Mouse (Mus musculus) embryonic facial prominence, embryonic 15.5 days (tissue): ENCODE measurements around the gene Gpr45. TPM values are rescaled to one million over a fixed set of nuclear protein-coding genes. Genes with fewer than 3 reads are reported as not detected.
"Not testable (repeated sequence)": the region's sequence is repeated elsewhere in the genome, so short reads cannot be mapped to it uniquely, and the experiment has no call there.

Source experiments
- ATAC-seq: fragments of 200-750 bp; cut with Nextera tagmentation; 2 replicates; pipeline ENCODE4 v1.8.0; 2017; ENCODE audit warnings: low read depth, moderate TSS enrichment; ENCODE audit not compliant: insufficient number of reproducible peaks, low FRiP score, low TSS enrichment
- H3K27ac ChIP-seq: fragments of 300-500 bp; sonication (generic); replicated peaks from 2 replicates; pipeline ENCODE4 v1.5.1; 2015; ENCODE audit warnings: mild to moderate bottlenecking, inconsistent platforms
- H3K27me3 ChIP-seq: fragments of 300-500 bp; sonication (generic); 2 replicates; pipeline ENCODE4 v1.6.1; 2015; ENCODE audit warnings: inconsistent platforms
- H3K36me3 ChIP-seq: fragments of 300-500 bp; sonication (generic); 2 replicates; pipeline ENCODE4 v1.6.1; 2015; ENCODE audit warnings: mild to moderate bottlenecking, inconsistent platforms
- H3K4me1 ChIP-seq: fragments of 300-500 bp; sonication (generic); 2 replicates; pipeline ENCODE4 v1.6.1; 2015; ENCODE audit warnings: inconsistent platforms
- H3K4me2 ChIP-seq: fragments of 300-500 bp; sonication (generic); replicated peaks from 2 replicates; pipeline ENCODE4 v1.6.1; 2015; ENCODE audit warnings: mild to moderate bottlenecking, inconsistent platforms
- H3K4me3 ChIP-seq: fragments of 300-500 bp; sonication (generic); replicated peaks from 2 replicates; pipeline ENCODE4 v1.5.1; 2015; ENCODE audit warnings: mild to moderate bottlenecking, inconsistent platforms
- H3K9ac ChIP-seq: fragments of 300-500 bp; sonication (generic); 2 replicates; pipeline ENCODE4 v1.6.1; 2015; ENCODE audit warnings: inconsistent platforms
- H3K9me3 ChIP-seq: fragments of 300-500 bp; sonication (generic); replicated peaks from 2 replicates; pipeline ENCODE4 v1.6.1; 2016; ENCODE audit warnings: inconsistent platforms
- WGBS: fragments of 180-500 bp; shearing (Covaris S2); methylation state at CpG from one replicate; pipeline ENCODE4 v1.1.7; 2015; 5-methylcytosine and 5-hydroxymethylcytosine counted together
- polyA plus RNA-seq: library from polyadenylated mRNA; unstranded; fragments of >200 nt; fragmentation: Nextera tagmentation; extraction: Ambion mirVana; gene quantifications from 2 replicates; pipeline ENCODE4 v1.2.1, GENCODE M21; 2015

Gene Gpr45
- polyA plus RNA-seq, 1 experiment from 2014 or later = 8.0 TPM

DNA sequence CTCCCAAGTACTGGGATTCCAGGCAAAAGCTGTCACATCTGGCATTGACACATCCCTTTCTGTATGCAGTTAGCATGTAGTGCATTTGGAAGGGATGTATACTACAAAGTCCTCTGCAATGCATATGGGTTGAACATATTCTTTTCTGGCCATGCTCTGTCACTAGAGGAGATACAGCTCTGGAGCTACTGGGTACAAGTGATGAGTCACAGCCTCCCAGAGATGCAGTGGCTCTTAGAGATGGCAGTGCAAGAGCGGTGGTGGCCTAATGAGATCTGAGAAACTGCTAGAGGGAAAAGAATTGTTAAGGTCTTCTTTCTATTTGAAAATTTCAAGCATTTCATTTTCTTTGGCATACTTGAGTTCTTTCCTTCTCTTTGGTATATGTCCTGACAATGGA, 4.2 kb downstream of the Gpr45 start:
- Histone ChIP-seq H3K4me2 (no peak overlapping the region), H3K9ac (no peak overlapping the region), H3K27ac (no peak overlapping the region), H3K9me3 (no peaks in the 10 kb centered on the region), H3K36me3 (no peaks in the 10 kb centered on the region), H3K4me1 (0 out of 2 replicates have a peak, but pooled peaks cover 5% of the 10 kb centered on the region), H3K27me3 (no peaks in the 10 kb centered on the region), H3K4me3 (no peak overlapping the region)
- 91% methylated on average over 1 of the region's 1 CpGs for WGBS
- no peak for ATAC-seq

GRCm38 (mm10) chr1:42983082-42983771, 30.6 kb downstream of the Gpr45 start:
- no peak overlapping the region for H3K4me2 ChIP-seq
- no peak overlapping the region for H3K27ac ChIP-seq
- no peak overlapping the region for H3K4me3 ChIP-seq
- ATAC-seq = no peak
- H3K27me3 ChIP-seq = no peaks in the 10 kb centered on the region
- 74% methylated on average over 8 of the region's 8 CpGs for WGBS
- no peaks in the 10 kb centered on the region for H3K4me1 ChIP-seq
- no peaks in the 10 kb centered on the region for H3K36me3 ChIP-seq
- 0 out of 2 replicates have a peak, but pooled peaks cover 3% of the 10 kb centered on the region for H3K9me3 ChIP-seq
- no peak overlapping the region for H3K9ac ChIP-seq

GRCm38 (mm10) chr1:42984119-42984518, 31.4 kb downstream of the Gpr45 start:
- H3K27me3 ChIP-seq = no peaks in the 10 kb centered on the region
- H3K36me3 ChIP-seq = no peaks in the 10 kb centered on the region
- no peaks in the 10 kb centered on the region for H3K4me1 ChIP-seq
- 0 out of 2 replicates have a peak, but pooled peaks cover 3% of the 10 kb centered on the region for H3K9me3 ChIP-seq
- H3K9ac ChIP-seq = no peak overlapping the region
- no peak overlapping the region for H3K4me3 ChIP-seq
- no peak for ATAC-seq
- H3K27ac ChIP-seq = no peak overlapping the region
- H3K4me2 ChIP-seq = no peak overlapping the region
- WGBS = 73% methylated on average over 3 of the region's 3 CpGs

DNA sequence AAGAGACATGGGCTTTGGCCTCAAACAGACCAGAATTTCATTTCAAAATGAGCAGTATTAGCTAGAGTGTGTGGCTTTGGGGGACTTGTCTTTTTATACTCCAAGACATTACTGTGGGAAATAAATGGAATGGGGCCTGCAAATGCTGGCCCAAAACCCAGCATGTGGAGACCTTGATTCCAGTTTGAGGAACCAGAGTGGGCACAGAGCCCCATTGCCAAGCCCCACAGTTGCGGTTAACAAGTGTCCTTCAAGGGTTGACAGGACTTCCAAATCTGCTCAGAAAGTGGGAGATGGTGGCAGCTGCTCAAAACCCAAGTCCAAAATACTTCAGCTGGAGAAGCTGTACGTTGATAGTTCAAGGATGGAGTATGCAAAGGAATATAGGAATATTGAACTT, 36.3 kb downstream of the Gpr45 start:
- no peaks in the 10 kb centered on the region for H3K27me3 ChIP-seq
- H3K9me3 ChIP-seq = 0 out of 2 replicates have a peak, but pooled peaks cover 3% of the 10 kb centered on the region
- WGBS = 83% methylated on average over 2 of the region's 2 CpGs
- no peak overlapping the region for H3K4me2 ChIP-seq
- ATAC-seq = no peak
- no peak overlapping the region for H3K9ac ChIP-seq
- H3K36me3 ChIP-seq = no peaks in the 10 kb centered on the region
- H3K27ac ChIP-seq = no peak overlapping the region
- no peak overlapping the region for H3K4me3 ChIP-seq
- no peaks in the 10 kb centered on the region for H3K4me1 ChIP-seq

DNA sequence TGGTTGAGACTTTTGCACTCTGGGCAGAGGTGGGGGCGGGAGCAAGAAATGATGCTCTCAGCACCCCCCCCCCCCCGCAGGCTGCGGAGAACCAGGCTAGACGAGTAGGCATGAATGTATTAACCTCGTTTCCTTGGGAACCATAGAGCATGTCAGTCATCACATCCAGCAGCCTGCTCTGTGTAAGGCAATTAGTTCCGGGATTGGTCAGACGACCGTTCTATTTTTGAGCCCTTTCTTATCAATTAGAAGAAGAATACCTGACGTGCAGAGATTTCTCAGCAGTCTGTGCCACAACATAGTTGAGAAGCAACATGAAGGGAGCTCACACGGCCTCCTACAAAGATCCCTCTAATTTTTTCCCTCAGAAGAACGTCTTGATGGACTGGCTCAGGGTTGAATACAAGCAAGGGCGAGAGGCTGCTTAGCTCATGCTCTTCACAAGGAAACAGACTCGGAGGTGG, 53.4 kb downstream of the Gpr45 start:
- Histone ChIP-seq H3K4me1 (no peaks in the 10 kb centered on the region), H3K36me3 (no peaks in the 10 kb centered on the region), H3K9me3 (no peaks in the 10 kb centered on the region), H3K4me3 (no peak overlapping the region), H3K27ac (no peak overlapping the region), H3K9ac (no peak overlapping the region), H3K27me3 (no peaks in the 10 kb centered on the region), H3K4me2 (no peak overlapping the region)
- 31% methylated on average over 13 of the region's 13 CpGs for WGBS
- ATAC-seq = no peak

- 76% methylated on average over 4 of the region's 4 CpGs for WGBS
- Histone ChIP-seq H3K4me1 (no peaks in the 10 kb centered on the region), H3K4me2 (no peak overlapping the region), H3K27me3 (no peaks in the 10 kb centered on the region), H3K9ac (no peak overlapping the region), H3K9me3 (no peaks in the 10 kb centered on the region), H3K27ac (no peak overlapping the region), H3K4me3 (no peak overlapping the region), H3K36me3 (no peaks in the 10 kb centered on the region)
- ATAC-seq = no peak
These were observed 53.9 kb downstream of the Gpr45 start for GRCm38 (mm10) chr1:43006524-43006923.

- no peaks in the 10 kb centered on the region for H3K27me3 ChIP-seq
- no peaks in the 10 kb centered on the region for H3K4me1 ChIP-seq
- no peak overlapping the region for H3K4me2 ChIP-seq
- 32% methylated on average over 4 of the region's 4 CpGs for WGBS
- H3K9me3 ChIP-seq = no peaks in the 10 kb centered on the region
- no peak overlapping the region for H3K4me3 ChIP-seq
- no peak overlapping the region for H3K27ac ChIP-seq
- H3K36me3 ChIP-seq = no peaks in the 10 kb centered on the region
- no peak overlapping the region for H3K9ac ChIP-seq
- ATAC-seq = no peak
These were observed 57.8 kb downstream of the Gpr45 start for GRCm38 (mm10) chr1:43010461-43010860.

GRCm38 (mm10) chr1:43015153-43015685, 62.5 kb downstream of the Gpr45 start:
- not testable (repeated sequence) for H3K4me2 ChIP-seq, H3K9me3 ChIP-seq, H3K27me3 ChIP-seq, H3K9ac ChIP-seq, H3K36me3 ChIP-seq, H3K4me3 ChIP-seq, ATAC-seq, H3K4me1 ChIP-seq, H3K27ac ChIP-seq
- WGBS = 89% methylated on average over 7 of the region's 7 CpGs

GRCm38 (mm10) chr1:43036014-43036413, 83.3 kb downstream of the Gpr45 start:
- H3K36me3 ChIP-seq = no peaks in the 10 kb centered on the region
- no peak for ATAC-seq
- H3K27ac ChIP-seq = no peak overlapping the region
- no peaks in the 10 kb centered on the region for H3K27me3 ChIP-seq
- 85% methylated on average over 7 of the region's 7 CpGs for WGBS
- no peak overlapping the region for H3K9ac ChIP-seq
- no peaks in the 10 kb centered on the region for H3K4me1 ChIP-seq
- no peak overlapping the region for H3K4me3 ChIP-seq
- no peak overlapping the region for H3K4me2 ChIP-seq
- no peaks in the 10 kb centered on the region for H3K9me3 ChIP-seq

- no peak for ATAC-seq
These were observed 89.6 kb downstream of the Gpr45 start for GRCm38 (mm10) chr1:43042271-43042670.

GRCm38 (mm10) chr1:43045204-43045982, 92.7 kb downstream of the Gpr45 start:
- Histone ChIP-seq H3K4me1 (no peaks in the 10 kb centered on the region), H3K9ac (no peak overlapping the region), H3K9me3 (no peaks in the 10 kb centered on the region), H3K36me3 (peaks cover 17% of the 10 kb centered on the region), H3K4me2 (no peak overlapping the region), H3K4me3 (no peak overlapping the region), H3K27ac (no peak overlapping the region), H3K27me3 (no peaks in the 10 kb centered on the region)
- no peak for ATAC-seq
- WGBS = 60% methylated on average over 14 of the region's 14 CpGs

More at GRCm38 (mm10) chr1:43042271-43042670, 89.6 kb downstream of the Gpr45 start:
- Histone ChIP-seq H3K4me2 (no peak overlapping the region), H3K4me1 (no peaks in the 10 kb centered on the region), H3K4me3 (no peak overlapping the region), H3K9ac (no peak overlapping the region), H3K27ac (no peak overlapping the region), H3K9me3 (no peaks in the 10 kb centered on the region), H3K36me3 (no peaks in the 10 kb centered on the region), H3K27me3 (no peaks in the 10 kb centered on the region)
- 41% methylated on average over 6 of the region's 6 CpGs for WGBS
